Mouse (Mus musculus): Measurements from ENCODE around the gene Coil.

DNA sequence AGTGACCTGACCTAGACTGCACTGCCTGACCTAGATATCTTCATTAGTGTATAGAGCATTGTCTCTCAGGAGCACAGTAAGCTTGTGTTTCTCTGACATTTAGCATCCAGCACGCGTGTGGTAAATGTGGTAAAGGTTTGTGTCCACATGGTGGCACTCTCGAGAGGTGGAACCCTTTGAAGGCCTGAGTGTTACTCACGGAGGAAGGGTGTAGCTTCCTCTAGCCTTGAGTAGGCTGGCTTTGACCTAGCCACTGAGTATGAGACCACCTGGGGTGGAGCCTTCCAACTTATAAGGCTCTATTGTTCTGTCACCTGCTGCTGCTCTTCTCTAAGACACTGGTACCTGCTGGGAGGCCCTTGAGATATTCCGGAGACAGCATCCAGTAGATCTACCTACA lies 23.6 kb downstream of the Coil start:
- no peak for TF ChIP-seq POLR2A (IDR thresholded peaks at IDR 0.05; ENCODE audit: control insufficient read depth, low read depth, low read length)
- peak; percentile 26; the same call in 1 of the 2 replicates for TF ChIP-seq CTCF (IDR thresholded peaks at IDR 0.05; ENCODE audit: control insufficient read depth, insufficient read depth, insufficient replicate concordance, low read depth, low read length)

Measured in testis, adult 2 months (tissue).